Mouse (Mus musculus): ENCODE measurements around the gene Atp11a.

DNA sequence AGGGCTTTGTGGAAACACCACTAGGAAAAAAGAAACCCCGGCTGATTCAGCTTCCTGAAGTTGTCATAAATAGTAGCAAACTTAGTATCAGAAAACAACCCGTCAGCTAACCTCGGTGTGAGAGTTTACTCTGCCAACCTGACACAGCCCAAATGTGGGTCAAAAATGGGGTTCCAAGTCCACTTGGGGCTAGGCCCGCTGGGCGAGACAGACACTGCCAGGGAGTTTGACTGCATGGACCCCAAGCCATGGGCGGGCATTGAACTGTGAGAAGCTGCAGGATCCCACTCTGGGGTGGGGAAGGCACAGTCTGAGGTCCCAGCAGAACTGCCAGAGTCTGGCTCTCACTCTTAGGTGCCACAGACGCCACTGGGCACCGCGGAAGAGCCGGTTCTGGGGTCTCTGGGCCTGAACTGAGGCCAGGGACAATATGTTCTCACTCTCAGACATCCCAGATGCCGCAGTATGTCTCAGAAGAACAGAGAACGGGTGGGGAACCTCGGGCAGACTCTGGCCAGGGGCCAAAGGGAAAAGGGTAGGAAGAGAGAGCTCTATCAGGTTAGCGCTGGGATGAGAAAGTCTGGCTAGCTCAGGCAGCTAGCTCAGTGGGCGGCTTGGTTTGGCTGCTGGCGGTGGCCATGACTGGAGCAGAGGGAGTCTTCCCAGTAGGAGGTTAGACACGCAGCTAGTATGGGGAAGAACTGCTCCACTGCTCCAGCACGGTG, 40.8 kb upstream of the Atp11a start:
- TF ChIP-seq EP300 (IDR thresholded peaks at IDR 0.05) (no peak), CTCF (IDR thresholded peaks at IDR 0.05) (no peak)

Measured in lung, postnatal 0 days (tissue).